Mouse (Mus musculus) T-cell, adult 2 months (primary cell): Measurements from ENCODE around the gene Gm44579.

ENCODE experiments used
- DNase-seq: peaks from one replicate; pipeline ENCODE4 v3.0.0; 2022; ENCODE audit warnings: low spot score

Gene Gm44579

GRCm38 (mm10) chr15:98220877-98221276, at the start of gene Gm44579, which contains the start of gene Olfr287:
Gm44579 (minus strand) TSS chr15:98220977.
Olfr287 (minus strand) TSS chr15:98221056.
- no peak for DNase-seq

- DNase-seq: no peak
Observed at GRCm38 (mm10) chr15:98257776-98258175, 37.0 kb upstream of the Gm44579 start.

GRCm38 (mm10) chr15:98257193-98257592, 36.4 kb upstream of the Gm44579 start, which contains the start of gene H1fnt:
H1fnt (minus strand) TSS chr15:98257293.
- no peak for DNase-seq

GRCm38 (mm10) chr15:98256271-98256670, 35.5 kb upstream of the Gm44579 start:
- DNase-seq: no peak

- DNase-seq: no peak
Observed at GRCm38 (mm10) chr15:98235442-98235841, 14.7 kb upstream of the Gm44579 start.

GRCm38 (mm10) chr15:98234350-98234749, 13.6 kb upstream of the Gm44579 start, which contains the start of gene Olfr286:
Olfr286 (minus strand) TSS chr15:98234450.
- no peak for DNase-seq

- DNase-seq: no peak
Observed at GRCm38 (mm10) chr15:98226096-98226495, 5.3 kb upstream of the Gm44579 start.

- no peak for DNase-seq
Observed at GRCm38 (mm10) chr15:98225610-98226009, 4.8 kb upstream of the Gm44579 start.

GRCm38 (mm10) chr15:98222377-98222776, 1.6 kb upstream of the Gm44579 start:
- DNase-seq: no peak

- no peak for DNase-seq
Observed at GRCm38 (mm10) chr15:98214130-98214529, 6.6 kb downstream of the Gm44579 start.

GRCm38 (mm10) chr15:98213336-98213870, 7.4 kb downstream of the Gm44579 start:
- DNase-seq: no peak

GRCm38 (mm10) chr15:98209676-98210075, 11.1 kb downstream of the Gm44579 start:
- no peak for DNase-seq

GRCm38 (mm10) chr15:98195442-98195841, 25.3 kb downstream of the Gm44579 start, which contains the start of gene Olfr288:
Olfr288 (minus strand) TSS chr15:98195542.
- DNase-seq: no peak

GRCm38 (mm10) chr15:98184456-98184855, 36.3 kb downstream of the Gm44579 start:
- no peak for DNase-seq

- DNase-seq: no peak
Observed at GRCm38 (mm10) chr15:98181856-98182570, 38.8 kb downstream of the Gm44579 start.

GRCm38 (mm10) chr15:98181132-98181711, 39.6 kb downstream of the Gm44579 start:
- DNase-seq: peak; percentile 61

- no peak for DNase-seq
Observed at GRCm38 (mm10) chr15:98180567-98181131, 40.1 kb downstream of the Gm44579 start.

GRCm38 (mm10) chr15:98177320-98177719, 43.5 kb downstream of the Gm44579 start:
- no peak for DNase-seq

GRCm38 (mm10) chr15:98173821-98174220, 47.0 kb downstream of the Gm44579 start:
- DNase-seq: peak; percentile 17

GRCm38 (mm10) chr15:98172113-98172512, 48.7 kb downstream of the Gm44579 start:
- no peak for DNase-seq

- DNase-seq: no peak
Observed at GRCm38 (mm10) chr15:98170917-98171316, 49.9 kb downstream of the Gm44579 start.

- no peak for DNase-seq
Observed at GRCm38 (mm10) chr15:98170365-98170764, 50.4 kb downstream of the Gm44579 start.

- DNase-seq: no peak
Observed at GRCm38 (mm10) chr15:98168622-98169004, 52.2 kb downstream of the Gm44579 start.
